Mouse (Mus musculus) T-helper 1 cell (primary cell): ENCODE measurements around the gene Cnih3.

ENCODE experiments used
- in situ Hi-C: fragments of 300-600 bp; cut with MboI, MseI; formaldehyde crosslinking; loops from one replicate; pipeline ENCODE4 v1.15.1; 2025; ENCODE audit warnings: high pct_unique_total_duplicates

The Cnih3 gene

DNA sequence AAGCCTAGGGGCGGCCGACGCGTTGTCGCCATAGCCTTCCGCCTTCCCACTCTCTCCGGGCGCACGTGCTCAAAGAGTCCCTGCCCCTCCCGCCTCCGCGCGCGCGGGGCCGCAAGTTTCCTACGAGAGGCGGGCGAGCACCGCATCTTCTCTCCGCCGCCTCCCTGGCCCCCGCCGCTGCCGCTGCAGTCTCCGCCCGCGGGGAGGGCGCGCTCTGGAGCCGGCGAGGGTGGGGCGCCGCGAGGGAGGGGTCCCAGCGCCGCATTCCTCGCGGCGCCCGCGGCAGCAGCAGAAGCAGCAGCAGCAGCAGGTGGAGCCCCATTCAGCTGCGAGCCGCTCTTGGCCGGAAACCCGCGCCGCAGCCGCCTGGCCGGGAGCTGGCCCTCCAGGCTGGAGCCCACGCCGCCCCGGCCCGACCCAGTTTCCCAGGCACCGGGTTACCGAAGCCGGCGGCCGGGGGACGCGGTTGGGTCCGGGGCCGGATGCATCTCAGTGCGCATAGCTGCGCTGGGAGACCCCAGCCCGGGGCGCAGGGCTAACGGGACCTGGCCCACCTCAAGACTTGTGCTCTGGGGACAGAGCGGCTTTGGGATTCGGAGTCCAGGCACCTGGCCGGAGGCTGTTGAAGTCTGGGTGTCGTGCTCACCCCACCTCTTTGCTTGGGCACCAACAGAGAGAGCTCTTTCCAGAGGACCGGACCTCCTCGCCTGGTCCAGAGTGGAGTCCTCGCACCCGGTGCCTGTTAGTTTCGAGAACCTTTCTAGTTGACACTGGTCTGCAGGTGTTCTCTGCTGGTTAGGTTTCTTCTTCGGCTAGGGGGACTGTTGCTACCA is at the start of gene Cnih3:
TSS of gene Cnih3 (plus strand) at position 262 of the 833 bp plus-strand sequence.
- in situ Hi-C loops: no loop called here

DNA sequence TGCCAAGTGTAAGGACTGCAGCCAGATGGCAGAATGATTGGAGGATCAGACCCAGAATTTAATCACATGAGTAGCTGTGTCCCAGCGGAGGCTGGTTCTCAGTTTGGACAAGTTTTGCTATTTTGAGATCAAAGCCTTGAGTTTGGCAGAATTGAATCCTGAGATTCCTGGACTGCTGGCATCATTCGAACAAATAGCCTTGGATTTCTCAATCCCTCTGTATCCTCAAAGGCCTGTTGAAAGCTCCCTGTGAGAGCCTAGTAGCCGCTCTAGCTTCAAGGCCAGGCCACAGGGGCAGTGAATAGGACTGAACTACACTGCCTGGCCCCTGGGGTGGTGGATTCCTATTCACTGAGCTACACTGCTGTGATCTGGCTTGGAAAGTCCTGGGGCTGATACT is 44.4 kb upstream of the Cnih3 start:
- in situ Hi-C loops: no loop called here

DNA sequence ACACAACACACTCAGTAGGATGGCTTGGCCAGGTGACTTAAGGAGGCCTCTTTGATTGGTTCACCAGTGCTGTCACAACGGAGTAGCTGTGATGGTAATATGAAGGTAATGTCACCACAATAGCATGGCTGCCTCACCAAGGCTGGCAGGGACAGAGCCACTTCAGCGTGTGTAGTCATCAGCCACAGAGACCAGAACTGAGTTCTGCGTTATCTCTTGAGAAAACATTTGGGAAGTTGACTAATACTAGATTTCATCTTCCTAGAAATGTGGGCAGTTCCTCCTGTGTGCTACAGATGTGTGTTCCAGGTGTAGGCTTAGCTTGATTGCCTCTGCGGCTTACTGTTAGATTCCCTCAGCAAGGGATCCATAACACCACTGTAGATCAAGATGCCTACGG is 41.7 kb upstream of the Cnih3 start:
- in situ Hi-C loops: no loop called here

DNA sequence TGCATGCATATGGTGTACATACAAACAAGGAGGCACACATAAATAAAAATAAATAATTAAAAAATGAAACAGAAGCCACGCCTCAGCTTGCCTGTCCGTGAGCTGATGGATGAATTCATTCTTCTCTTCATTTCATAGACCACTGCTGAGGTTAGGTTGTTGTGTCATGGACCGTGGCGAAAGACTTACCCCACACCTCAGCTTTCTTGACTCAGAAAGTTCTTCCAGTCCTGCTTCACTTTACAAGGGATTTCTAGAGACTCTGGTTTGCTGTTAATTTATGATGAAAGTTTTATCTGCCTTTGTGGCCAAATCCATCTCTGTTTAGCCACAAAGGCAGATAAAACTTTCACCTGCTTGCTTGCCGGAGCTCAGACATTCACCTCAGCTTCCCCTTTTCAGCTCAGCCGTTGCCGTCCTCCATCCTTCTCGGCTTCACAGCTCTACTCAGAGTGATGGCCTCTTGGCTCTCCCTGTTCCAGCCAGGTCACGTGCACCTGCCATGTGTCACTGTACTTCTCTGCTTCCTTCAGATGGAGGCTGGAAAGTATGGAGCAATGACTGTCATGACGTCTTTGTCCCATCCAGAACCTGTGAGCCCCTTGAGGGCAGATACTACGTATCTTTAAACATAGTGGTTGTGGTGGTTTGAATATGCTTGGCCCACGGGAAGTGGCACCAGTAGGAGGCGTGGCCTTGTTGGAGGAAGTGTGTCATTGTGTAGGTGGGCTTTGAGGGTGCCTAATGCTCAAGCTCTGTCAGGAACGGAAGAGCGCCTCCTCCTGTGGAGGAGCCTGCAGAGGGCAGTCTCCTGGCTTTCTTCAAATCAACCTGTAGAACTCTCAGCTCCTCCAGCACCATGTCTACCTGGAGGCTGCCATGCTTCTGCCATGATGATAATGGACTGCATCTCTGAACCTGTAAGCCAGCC is 40.0 kb upstream of the Cnih3 start:
- in situ Hi-C loops: no loop called here

DNA sequence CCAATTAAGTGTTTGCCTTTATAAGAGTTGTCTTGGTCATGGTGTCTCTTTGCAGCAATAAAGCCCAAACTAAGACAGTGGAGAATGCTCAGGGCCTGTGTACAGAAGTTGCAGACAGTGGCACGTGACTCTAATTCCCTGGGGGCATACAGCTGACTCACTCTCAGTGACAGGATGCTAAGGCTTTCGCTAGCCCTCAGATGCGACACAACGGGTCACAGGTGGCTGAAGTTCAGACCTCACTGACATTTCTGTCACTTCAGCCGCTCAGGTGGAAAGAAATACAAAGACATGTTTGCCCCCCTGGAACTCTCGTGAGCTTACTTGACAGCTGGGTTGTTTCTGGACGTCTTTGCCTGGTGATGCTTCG is 39.4 kb upstream of the Cnih3 start:
- in situ Hi-C loops: no loop called here

DNA sequence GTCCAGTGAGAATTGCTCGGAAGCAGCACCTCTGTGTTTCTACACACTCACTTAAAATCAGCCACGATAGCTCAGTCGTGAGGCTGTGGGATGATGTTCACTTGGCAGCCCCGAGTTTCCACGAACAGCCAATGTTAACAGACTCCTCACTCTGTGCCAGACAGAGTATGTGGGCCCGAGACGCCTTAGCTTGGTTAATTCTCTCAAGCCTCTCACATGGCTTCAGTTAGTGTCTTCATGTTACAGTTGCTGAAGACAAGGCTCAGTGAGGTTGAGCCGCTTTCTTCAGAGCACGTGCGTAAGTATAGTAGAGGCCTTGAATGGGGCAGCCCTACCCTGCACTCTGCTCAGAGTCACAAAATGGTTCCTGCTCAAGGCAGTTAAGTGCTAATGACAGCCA is 38.1 kb upstream of the Cnih3 start:
- in situ Hi-C loops: no loop called here

DNA sequence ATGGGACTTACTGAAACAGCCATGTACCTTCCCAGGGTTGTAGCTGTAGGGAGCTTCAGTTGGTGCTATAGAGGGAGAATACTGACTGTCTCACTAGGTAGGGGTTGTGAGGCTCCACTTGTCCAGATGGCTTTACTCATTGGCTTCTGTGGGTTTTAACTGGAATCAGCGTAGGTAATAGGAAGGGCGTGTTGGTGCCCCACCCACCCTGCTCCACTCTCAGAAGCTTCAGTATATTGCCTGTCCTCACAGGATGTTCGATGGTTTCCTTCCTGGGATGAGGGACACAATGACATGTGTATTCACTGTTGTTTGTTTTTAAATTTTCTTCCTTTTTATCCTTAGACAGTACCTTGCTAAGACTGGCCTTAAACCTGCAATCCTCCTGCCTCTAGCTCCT is 37.1 kb upstream of the Cnih3 start:
- in situ Hi-C loops: no loop called here

DNA sequence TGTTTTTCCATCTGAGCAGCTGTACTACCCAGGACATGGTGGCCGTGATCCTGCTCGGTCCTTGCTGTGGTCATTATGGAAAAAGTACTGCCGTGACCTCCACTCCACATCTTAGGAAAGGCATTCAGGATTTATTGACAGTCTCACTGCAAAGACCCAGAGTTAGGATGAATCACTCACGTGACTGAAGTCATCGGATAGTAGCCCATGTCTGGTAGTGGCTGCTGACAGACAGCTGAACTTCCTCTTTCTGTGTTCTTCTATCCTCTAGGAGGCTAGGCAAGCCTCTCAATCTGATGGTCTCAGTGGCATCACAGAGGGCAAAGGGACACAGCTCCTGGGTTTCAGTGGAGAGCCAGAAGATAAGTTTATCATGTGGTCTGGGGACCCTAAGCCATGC is 35.9 kb upstream of the Cnih3 start:
- in situ Hi-C loops: no loop called here

DNA sequence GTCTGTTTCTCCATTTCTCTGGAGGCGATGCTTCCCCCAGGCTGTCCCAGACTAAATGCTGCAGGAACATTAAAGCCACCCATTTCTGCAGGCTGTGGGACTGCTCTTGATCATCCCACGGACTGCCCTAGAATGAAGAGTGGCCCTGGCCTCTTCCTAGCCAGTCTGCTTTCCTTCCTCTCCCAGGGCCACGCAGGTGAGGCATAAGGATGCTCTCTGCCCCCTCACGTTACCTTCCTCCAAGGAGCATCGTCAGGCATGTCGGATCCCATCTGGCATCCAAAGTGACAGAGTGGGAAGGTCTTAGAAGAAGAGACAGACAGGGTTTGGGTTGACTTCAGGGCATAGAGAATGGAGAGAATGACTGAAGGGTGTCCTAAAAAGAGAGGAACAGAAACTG is 33.0 kb upstream of the Cnih3 start:
- in situ Hi-C loops: no loop called here

DNA sequence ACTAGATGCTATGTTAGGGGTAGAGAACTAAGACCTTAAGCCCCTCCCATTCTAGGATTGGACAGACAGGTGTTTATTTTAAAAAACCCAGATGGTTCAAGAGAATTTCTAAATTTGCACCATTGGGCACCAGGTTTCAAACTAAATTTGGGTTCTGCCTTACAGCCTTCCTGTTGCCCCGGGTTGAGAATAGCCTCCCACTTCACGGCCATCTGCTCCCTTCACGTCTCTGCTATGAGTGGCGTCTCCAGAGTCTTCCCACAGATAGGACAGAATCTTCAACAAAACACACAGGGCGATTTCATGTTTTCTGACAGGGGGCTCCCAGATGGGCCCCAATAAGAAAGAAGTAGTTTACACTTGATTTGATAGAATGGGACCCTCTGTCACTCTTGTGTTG is 31.3 kb upstream of the Cnih3 start:
- in situ Hi-C loops: no loop called here

DNA sequence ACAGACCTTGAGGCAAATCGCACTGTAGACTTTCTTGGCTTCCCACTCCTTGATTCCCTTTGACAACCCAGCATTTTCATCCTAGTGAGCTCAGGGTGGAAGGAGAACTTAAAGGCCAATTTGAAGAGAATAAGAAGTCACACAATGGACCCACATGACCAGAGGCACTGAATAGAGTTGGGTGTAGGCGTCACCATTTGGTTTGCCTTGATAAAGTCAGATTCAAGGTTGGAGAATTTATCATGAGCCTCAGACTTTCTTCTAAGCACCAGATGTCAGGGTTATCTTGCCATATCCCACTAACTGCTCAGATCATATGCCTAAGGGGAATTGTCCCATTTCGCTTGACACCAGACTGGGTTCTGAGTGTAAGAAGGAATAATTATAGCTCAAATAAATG is 29.3 kb upstream of the Cnih3 start:
- in situ Hi-C loops: no loop called here

DNA sequence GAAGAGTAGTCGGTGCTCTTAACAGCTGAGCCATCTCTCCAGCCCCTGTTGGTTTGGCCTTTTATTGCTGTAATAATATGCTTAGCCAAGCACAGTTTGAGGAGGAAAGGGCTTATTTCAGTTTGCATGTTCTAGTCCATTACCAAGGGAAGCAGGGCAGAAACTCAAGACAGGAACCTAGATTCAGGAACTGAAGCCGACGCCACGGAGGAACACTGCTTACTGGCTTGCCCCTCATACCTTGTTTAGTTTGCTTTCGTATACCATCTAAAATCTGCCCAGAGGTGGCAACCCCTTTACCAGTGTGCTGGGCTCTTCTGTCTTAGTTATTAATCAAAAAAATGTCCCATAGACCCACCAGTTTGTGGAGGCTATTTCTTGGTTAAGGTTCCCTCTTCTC is 25.3 kb upstream of the Cnih3 start:
- in situ Hi-C loops: no loop called here

DNA sequence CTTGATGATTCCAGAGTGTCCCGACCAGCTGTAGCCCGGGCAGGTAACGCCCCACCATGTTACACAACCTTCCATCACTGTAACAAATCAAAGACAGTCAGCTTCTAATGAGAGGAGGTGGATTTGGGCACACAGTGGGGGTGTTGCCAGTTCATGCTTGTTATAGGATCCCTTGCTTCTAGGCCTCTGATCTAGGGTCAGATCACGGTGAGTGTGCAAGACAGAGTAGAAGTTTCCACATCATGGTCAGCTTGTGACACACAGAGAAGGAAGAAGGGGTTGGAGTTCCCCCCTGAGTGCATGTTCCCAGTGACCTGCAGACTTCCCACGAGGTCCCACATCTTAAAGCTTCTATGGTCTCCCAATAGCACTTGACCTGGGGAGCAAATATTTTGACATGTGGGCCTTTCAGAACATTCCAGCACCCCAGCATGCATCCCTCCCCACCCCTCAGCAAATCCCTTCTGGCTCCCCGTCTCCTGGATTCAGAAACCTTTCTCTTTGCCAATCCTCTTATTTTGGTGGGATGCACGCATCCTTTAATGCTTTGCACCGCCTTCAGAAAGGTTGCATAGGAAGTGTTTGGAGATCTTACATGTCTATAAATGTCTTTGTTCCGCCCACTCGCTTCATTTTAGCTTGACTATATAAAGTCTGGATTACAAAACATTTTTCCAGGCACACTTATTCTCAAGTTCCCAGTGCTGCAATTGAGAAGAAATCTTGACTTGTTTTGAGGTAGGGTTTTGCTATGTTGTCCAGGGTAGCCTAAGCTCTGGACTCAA is 24.6 kb upstream of the Cnih3 start:
- in situ Hi-C loops: no loop called here

DNA sequence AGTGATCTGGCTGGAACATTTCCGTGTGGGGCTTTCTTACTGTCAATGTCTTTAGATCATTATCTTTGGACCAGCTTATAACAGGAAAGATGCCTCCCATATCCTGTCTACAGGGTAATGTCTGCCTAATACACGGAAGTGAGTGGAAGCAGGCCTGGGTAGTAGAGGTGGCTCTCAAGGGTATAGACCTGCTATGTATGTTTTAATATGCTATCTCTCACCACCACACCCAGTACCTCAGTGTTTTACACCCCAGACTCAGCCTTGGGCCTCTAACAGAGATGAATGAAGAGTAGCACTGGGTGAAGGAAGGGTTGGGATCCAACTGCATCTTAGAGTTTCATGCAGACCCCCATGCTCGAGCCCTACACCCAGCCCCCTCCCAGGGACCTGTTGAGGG is 23.3 kb upstream of the Cnih3 start:
- in situ Hi-C loops: no loop called here

DNA sequence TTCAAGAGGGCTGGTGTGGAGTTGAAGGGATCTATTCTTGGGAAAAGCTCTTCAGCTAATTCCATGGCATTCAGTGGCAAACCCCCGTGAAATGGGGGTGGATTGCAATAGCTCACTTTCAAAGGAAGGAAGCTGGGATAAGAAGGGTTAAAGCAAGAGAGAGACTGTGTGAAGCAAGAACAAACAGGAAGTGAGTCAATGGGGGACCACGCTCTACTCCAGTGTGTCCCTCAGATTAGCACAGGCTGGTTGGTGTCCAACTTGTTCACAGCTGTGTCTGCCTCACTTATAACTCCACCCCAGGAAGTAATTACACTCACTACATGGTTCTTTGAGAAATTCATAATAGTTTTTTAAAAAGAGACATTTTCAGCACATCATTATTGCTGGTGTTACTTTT is 19.8 kb upstream of the Cnih3 start:
- in situ Hi-C loops: no loop called here

DNA sequence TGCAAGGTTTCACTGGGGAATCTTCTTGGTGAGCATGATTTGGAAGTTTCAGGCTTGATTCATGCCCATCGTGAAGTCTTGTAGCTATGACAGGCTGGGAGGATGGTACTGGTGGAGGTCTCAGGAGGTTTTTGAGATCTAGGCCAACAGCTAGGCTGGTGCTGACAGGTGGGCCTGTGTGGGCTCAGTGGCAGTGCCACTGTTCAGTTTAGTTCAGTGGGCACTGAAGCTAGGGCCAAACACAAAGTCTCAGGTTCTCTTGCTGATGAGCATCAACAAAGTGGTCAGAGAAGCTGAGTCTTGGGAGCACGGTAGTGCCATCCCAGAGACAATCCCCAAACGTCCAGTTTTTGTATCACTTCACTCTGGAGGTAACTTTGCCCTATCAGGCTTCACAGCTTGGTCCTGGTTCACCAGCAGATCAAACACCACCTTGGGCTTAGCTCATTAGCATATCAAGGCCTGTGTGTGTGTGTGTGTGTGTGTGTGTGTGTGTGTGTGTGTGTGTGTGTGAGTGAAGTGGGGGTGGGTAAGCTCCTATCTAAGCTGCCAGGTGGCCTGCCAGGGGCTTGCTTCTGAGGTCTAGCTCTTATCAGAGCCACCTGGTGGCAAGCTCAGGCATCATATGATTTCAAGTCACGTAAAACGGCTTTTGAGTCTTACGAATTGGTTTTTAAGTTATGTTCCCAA is 18.0 kb upstream of the Cnih3 start:
- in situ Hi-C loops: no loop called here

DNA sequence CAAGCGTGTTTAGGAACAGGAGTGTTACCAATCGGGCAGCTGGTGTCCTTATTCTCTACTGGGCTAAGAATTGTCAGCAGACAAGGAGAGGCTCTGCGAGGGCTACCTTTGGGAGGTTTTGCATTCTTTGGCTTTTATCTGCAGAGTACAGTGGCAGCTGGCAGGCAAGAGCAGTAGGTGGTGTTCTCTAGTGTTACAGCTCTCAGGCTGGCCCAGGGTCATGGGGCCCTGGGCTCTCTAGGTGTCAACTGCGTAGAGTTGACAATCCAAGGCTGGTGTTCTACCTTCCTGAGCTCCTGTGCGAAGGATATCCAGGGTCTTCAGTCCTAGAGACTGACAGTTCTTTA is 17.4 kb upstream of the Cnih3 start:
- in situ Hi-C loops: no loop called here

DNA sequence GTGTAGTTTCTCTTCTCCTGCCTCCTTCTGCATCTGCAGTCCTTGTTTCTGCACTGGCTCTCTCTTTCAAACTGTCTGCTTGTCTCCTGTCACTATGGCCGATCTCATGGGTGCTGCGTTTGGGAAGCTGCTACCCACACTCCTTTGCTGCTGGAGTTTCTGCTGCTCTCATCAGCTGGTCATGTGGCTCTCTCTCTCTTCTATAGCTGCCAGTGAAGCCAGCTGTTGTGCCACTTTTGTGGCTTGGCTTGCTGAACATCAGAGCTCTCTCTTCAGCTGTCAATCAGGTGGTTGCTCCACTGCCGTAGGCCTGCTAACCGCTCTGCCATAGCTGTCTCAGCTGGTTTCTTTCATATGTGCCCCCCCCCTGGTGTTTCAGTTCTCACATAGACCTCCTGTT is 17.0 kb upstream of the Cnih3 start:
- in situ Hi-C loops: no loop called here

DNA sequence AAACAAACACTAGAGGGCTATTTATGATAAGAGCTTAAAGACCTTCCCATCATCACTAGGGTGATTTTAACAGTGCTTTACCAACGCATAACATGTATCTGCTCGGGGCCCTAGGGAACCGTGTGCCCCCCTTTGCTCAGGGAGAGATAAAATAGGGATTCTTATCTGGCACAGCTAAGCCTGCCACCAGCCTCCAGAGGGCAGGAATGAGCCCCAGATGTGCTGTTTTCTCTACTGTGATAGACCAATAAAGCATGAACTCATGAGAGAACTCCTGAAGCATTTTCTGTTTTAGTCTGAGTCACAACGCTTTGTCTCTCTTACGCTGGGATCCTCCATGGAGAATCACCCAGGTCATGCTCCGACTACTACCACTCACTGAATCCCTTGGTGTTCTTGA is 15.6 kb upstream of the Cnih3 start:
- in situ Hi-C loops: no loop called here

DNA sequence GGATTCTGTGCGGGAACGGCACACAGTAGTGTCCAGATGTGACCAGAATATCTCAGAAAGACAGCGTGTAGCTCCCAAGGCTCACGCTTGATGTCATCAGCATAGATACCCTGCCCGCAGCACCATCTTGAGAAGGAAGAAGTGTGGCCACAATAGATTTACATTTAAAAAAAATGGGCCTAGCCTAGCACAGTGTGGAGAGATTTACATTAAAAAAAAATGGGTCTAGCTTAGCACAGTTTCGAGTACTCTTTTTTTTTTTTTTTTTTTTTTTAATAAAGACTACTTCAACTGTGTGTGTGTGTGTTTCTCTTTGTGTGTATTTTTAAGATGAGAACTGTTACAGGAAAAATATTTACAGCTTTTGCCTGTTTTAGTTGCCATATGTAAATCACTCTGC is 13.3 kb upstream of the Cnih3 start:
- in situ Hi-C loops: no loop called here

DNA sequence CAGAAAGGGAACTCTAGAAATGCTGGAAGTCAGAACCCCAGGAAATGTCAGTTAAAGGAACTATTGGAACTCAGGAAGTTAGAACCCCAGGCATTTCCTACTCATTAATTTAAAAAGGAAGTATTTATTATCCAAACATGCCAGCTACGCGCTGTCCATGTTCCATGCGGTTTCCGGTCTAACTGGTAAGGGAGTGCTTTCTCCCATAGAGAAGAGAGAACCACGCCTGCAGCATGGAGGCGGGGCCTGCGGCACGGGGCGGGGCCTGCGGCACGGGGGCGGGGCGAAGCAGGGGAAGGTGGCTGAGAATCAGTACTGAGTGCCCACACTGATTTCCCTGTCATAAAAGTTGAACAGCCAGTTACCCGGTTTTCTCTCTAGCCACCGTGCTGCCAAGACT is 6.9 kb upstream of the Cnih3 start:
- in situ Hi-C loops: no loop called here

DNA sequence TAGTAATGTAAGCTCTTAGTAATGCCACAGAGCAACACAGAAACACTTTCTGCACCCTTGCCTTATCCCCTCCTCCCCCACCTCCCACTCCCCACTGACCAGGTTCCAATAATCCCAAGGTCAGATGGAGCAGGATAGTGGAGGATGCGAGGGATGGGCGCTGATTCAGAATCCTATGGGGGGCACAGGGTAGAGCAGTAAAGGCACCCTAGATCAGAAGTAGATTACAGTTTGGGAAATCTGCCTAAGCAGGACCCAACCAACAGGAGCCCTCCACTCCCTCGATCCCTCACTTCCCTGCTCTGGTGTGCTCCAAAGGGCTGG is 423 bp upstream of the Cnih3 start:
- in situ Hi-C loops: no loop called here
